Mouse (Mus musculus) frontal cortex, adult 2 months (tissue): ENCODE results near the gene Sorl1. TPM values are rescaled to one million over a fixed set of nuclear protein-coding genes. Genes with fewer than 3 reads are reported as not detected.
A peak's percentile ranks its signal among the peaks of the same experiment; 100 is the strongest.

Source experiments
- DNase-seq, 2 experiments: peaks; one replicate each; pipeline ENCODE4 v3.0.0; 2022; ENCODE audit warnings: low spot score in 1 of 2; ENCODE audit errors: extremely low spot score in 1 of 2
- polyA plus RNA-seq: library from polyadenylated mRNA; depleted of rRNA; stranded (reverse); fragments of >200 nt; gene quantifications from 2 replicates; pipeline ENCODE4 v1.2.3, GENCODE M21; 2012

Gene Sorl1
- polyA plus RNA-seq, 1 experiment: 63.5 TPM

- DNase-seq: no peak
Observed at GRCm38 (mm10) chr9:41969961-41970360, 154.1 kb downstream of the Sorl1 start.

GRCm38 (mm10) chr9:41968673-41969460, 155.2 kb downstream of the Sorl1 start:
- no peak for DNase-seq

- DNase-seq: no peak
Observed at GRCm38 (mm10) chr9:41961274-41961673, 162.8 kb downstream of the Sorl1 start.

- DNase-seq: no peak
Observed at GRCm38 (mm10) chr9:41958282-41958681, 165.8 kb downstream of the Sorl1 start.

GRCm38 (mm10) chr9:41953486-41953885, 170.6 kb downstream of the Sorl1 start:
- peak; percentile 64 to 90 for DNase-seq

GRCm38 (mm10) chr9:41952650-41953204, 171.4 kb downstream of the Sorl1 start:
- no peak for DNase-seq

GRCm38 (mm10) chr9:41951472-41952129, 172.5 kb downstream of the Sorl1 start:
- DNase-seq: no peak

GRCm38 (mm10) chr9:41950991-41951451, 173.1 kb downstream of the Sorl1 start:
- DNase-seq: peak; percentile 73 to 92

- DNase-seq: peak; percentile 52 to 86
Observed at GRCm38 (mm10) chr9:41950109-41950990, 173.7 kb downstream of the Sorl1 start.

GRCm38 (mm10) chr9:41949476-41949875, 174.6 kb downstream of the Sorl1 start:
- DNase-seq: no peak

GRCm38 (mm10) chr9:41944964-41945363, 179.1 kb downstream of the Sorl1 start:
- DNase-seq: no peak

- no peak for DNase-seq
Observed at GRCm38 (mm10) chr9:41942970-41943635, 181.0 kb downstream of the Sorl1 start.

- no peak for DNase-seq
Observed at GRCm38 (mm10) chr9:41940311-41940853, 183.7 kb downstream of the Sorl1 start.

- no peak for DNase-seq
Observed at GRCm38 (mm10) chr9:41938449-41938848, 185.6 kb downstream of the Sorl1 start.

GRCm38 (mm10) chr9:41937967-41938348, 186.1 kb downstream of the Sorl1 start:
- no peak for DNase-seq

- DNase-seq: no peak
Observed at GRCm38 (mm10) chr9:41937341-41937966, 186.6 kb downstream of the Sorl1 start.

GRCm38 (mm10) chr9:41936598-41936997, 187.5 kb downstream of the Sorl1 start:
- peak in 1 of 2 experiments; percentile 38 for DNase-seq

- no peak for DNase-seq
Observed at GRCm38 (mm10) chr9:41935979-41936378, 188.1 kb downstream of the Sorl1 start.

- peak in 1 of 2 experiments; percentile 76 for DNase-seq
Observed at GRCm38 (mm10) chr9:41935373-41935971, 188.6 kb downstream of the Sorl1 start.
